Mouse (Mus musculus): Measurements from ENCODE around the gene Mical2.

- TF ChIP-seq CTCF (conservative IDR thresholded peaks at IDR 0.05; ENCODE audit: low read length) = no peak
- no peak for TF ChIP-seq POU5F1 (IDR thresholded peaks at IDR 0.05; ENCODE audit: borderline replicate concordance, low read length)
- TF ChIP-seq NANOG (IDR thresholded peaks at IDR 0.05; ENCODE audit: borderline replicate concordance, low read length) = no peak
These were observed 3.3 kb downstream of the Mical2 start for GRCm38 (mm10) chr7:112228827-112229498.

All from E14TG2a.4 (cell line).